Mouse (Mus musculus) forebrain, postnatal 0 days (tissue): ENCODE results near the gene Asphd2. TPM values are rescaled to one million over a fixed set of nuclear protein-coding genes. Genes with fewer than 3 reads are reported as not detected.

Experiments used
- ATAC-seq: fragments of 200-750 bp; cut with Nextera tagmentation; 2 replicates; pipeline ENCODE4 v1.8.0; 2017; ENCODE audit warnings: mild to moderate bottlenecking, moderate library complexity
- DNase-seq: peaks from one replicate; pipeline ENCODE4 v3.0.0-alpha.2; 2015
- H3K27ac ChIP-seq: fragments of 300-500 bp; sonication (generic); 2 replicates; pipeline ENCODE4 v1.5.1; 2014; ENCODE audit warnings: low read depth, mild to moderate bottlenecking, antibody characterized with exemption, low read length, moderate library complexity, mixed read lengths
- H3K27me3 ChIP-seq: fragments of 300-500 bp; sonication (generic); 2 replicates; pipeline ENCODE4 v1.6.1; 2014; ENCODE audit warnings: mild to moderate bottlenecking, low read length, mixed read lengths; ENCODE audit not compliant: insufficient read depth
- H3K36me3 ChIP-seq: fragments of 300-500 bp; sonication (generic); 2 replicates; pipeline ENCODE4 v1.6.1; 2014; ENCODE audit warnings: mild to moderate bottlenecking, moderate library complexity; ENCODE audit not compliant: insufficient read depth
- H3K4me1 ChIP-seq: fragments of 300-500 bp; sonication (generic); 2 replicates; pipeline ENCODE4 v1.6.1; 2014; ENCODE audit warnings: antibody characterized with exemption; ENCODE audit not compliant: insufficient read depth
- H3K4me2 ChIP-seq: fragments of 300-500 bp; sonication (generic); 2 replicates; pipeline ENCODE4 v1.6.1; 2014; ENCODE audit warnings: low read depth, mild to moderate bottlenecking, moderate library complexity
- H3K4me3 ChIP-seq: fragments of 300-500 bp; sonication (generic); 2 replicates; pipeline ENCODE4 v1.5.1; 2014; ENCODE audit warnings: low read depth, low read length, mixed read lengths
- H3K9ac ChIP-seq: fragments of 300-500 bp; sonication (generic); 2 replicates; pipeline ENCODE4 v1.6.1; 2014; ENCODE audit warnings: mild to moderate bottlenecking
- H3K9me3 ChIP-seq: fragments of 300-500 bp; sonication (generic); 2 replicates; pipeline ENCODE4 v1.6.1; 2016; ENCODE audit warnings: low read length
- CTCF ChIP-seq: sonication (generic); IDR thresholded peaks from 2 replicates; pipeline ENCODE4 v1.5.1; 2016; ENCODE audit warnings: antibody characterized with exemption, control low read depth, low read depth
- WGBS: fragments of 180-500 bp; shearing (Covaris S2); extraction: QIAGEN DNeasy Blood & Tissue Kit; methylation state at CpG from one replicate; pipeline ENCODE4 v1.1.7; 2014; 5-methylcytosine and 5-hydroxymethylcytosine counted together
- polyA plus RNA-seq: library from polyadenylated mRNA; unstranded; fragments of >200 nt; fragmentation: Nextera tagmentation; extraction: Ambion mirVana; gene quantifications from 2 replicates; pipeline ENCODE4 v1.2.1, GENCODE M21; 2015
- total RNA-seq: library from RNA; depleted of rRNA; stranded (reverse); fragments of >200 nt; gene quantifications from 2 replicates; pipeline ENCODE4 v1.2.3, GENCODE M21; 2014

The Asphd2 gene
- total and polyA plus RNA-seq, 2 experiments from 2014 or later: 128 to 138 TPM

GRCm38 (mm10) chr5:112382042-112382441 is 12.6 kb downstream of the Asphd2 start:
- Histone ChIP-seq H3K9me3 (no peaks in the 10 kb centered on the region), H3K27me3 (no peaks in the 10 kb centered on the region), H3K4me1 (no peaks in the 10 kb centered on the region), H3K36me3 (peaks cover 44% of the 10 kb centered on the region), H3K27ac (peak overlapping the region; percentile 40; the same call in 1 of the 2 replicates), H3K9ac (no peak overlapping the region; the same call in 1 of the 2 replicates), H3K4me2 (no peak overlapping the region), H3K4me3 (no peak overlapping the region)
- no peak for TF ChIP-seq CTCF
- peak; percentile 67 for ATAC-seq
- no peak for DNase-seq
- WGBS: 36% methylated on average over 6 of the region's 9 CpGs

GRCm38 (mm10) chr5:112381154-112381553 is 13.5 kb downstream of the Asphd2 start:
- WGBS: 90% methylated on average over 11 of the region's 11 CpGs
- Histone ChIP-seq H3K27ac (no peak overlapping the region), H3K36me3 (peaks cover 37% of the 10 kb centered on the region), H3K9me3 (no peaks in the 10 kb centered on the region), H3K4me3 (no peak overlapping the region), H3K27me3 (no peaks in the 10 kb centered on the region), H3K9ac (no peak overlapping the region), H3K4me1 (no peaks in the 10 kb centered on the region), H3K4me2 (no peak overlapping the region)
- ATAC-seq: no peak
- DNase-seq: no peak
- no peak for TF ChIP-seq CTCF

GRCm38 (mm10) chr5:112378716-112379115 is 15.9 kb downstream of the Asphd2 start:
- no peak overlapping the region for H3K9ac ChIP-seq
- no peaks in the 10 kb centered on the region for H3K4me1 ChIP-seq
- H3K4me2 ChIP-seq: no peak overlapping the region
- no peaks in the 10 kb centered on the region for H3K9me3 ChIP-seq
- WGBS: 89% methylated on average over 6 of the region's 6 CpGs
- DNase-seq (no peak), ATAC-seq (no peak)
- no peaks in the 10 kb centered on the region for H3K27me3 ChIP-seq
- H3K36me3 ChIP-seq: peaks cover 43% of the 10 kb centered on the region
- H3K27ac ChIP-seq: no peak overlapping the region
- H3K4me3 ChIP-seq: no peak overlapping the region
- TF ChIP-seq CTCF: no peak

GRCm38 (mm10) chr5:112377380-112377779 is 17.3 kb downstream of the Asphd2 start:
- H3K27me3 ChIP-seq: no peaks in the 10 kb centered on the region
- no peak overlapping the region for H3K4me3 ChIP-seq
- DNase-seq (no peak), ATAC-seq (no peak)
- H3K9ac ChIP-seq: no peak overlapping the region
- no peaks in the 10 kb centered on the region for H3K9me3 ChIP-seq
- no peak overlapping the region for H3K27ac ChIP-seq
- no peak overlapping the region for H3K4me2 ChIP-seq
- 0 out of 2 replicates have a peak, but pooled peaks cover 3% of the 10 kb centered on the region for H3K4me1 ChIP-seq
- WGBS: 93% methylated on average over 1 of the region's 1 CpGs
- peaks cover 49% of the 10 kb centered on the region for H3K36me3 ChIP-seq
- no peak for TF ChIP-seq CTCF

- Histone ChIP-seq H3K4me1 (peaks cover 11% of the 10 kb centered on the region; the same call in 1 of the 2 replicates), H3K4me3 (no peak overlapping the region), H3K9me3 (no peaks in the 10 kb centered on the region), H3K27me3 (no peaks in the 10 kb centered on the region), H3K27ac (no peak overlapping the region), H3K9ac (no peak overlapping the region), H3K36me3 (peaks cover 48% of the 10 kb centered on the region), H3K4me2 (no peak overlapping the region)
- DNase-seq: no peak
- no peak for ATAC-seq
- no peak for TF ChIP-seq CTCF
- 88% methylated on average over 4 of the region's 4 CpGs for WGBS
Observed at GRCm38 (mm10) chr5:112376111-112376510, 18.6 kb downstream of the Asphd2 start.

GRCm38 (mm10) chr5:112371933-112372332 is 22.7 kb downstream of the Asphd2 start:
- peak; percentile 93 for ATAC-seq
- Histone ChIP-seq H3K36me3 (peaks cover 68% of the 10 kb centered on the region), H3K4me3 (no peak overlapping the region), H3K9me3 (no peaks in the 10 kb centered on the region), H3K27ac (peak overlapping the region; percentile 83), H3K27me3 (no peaks in the 10 kb centered on the region), H3K4me2 (peak overlapping the region; percentile 4; the same call in 1 of the 2 replicates), H3K4me1 (peaks cover 11% of the 10 kb centered on the region; the same call in 1 of the 2 replicates), H3K9ac (peak overlapping the region; percentile 39)
- peak; percentile 90 for DNase-seq
- TF ChIP-seq CTCF: no peak
- WGBS: 6% methylated on average over 7 of the region's 7 CpGs

- TF ChIP-seq CTCF: no peak
- Histone ChIP-seq H3K27ac (peak overlapping the region; percentile 83), H3K4me2 (no peak overlapping the region), H3K9me3 (no peaks in the 10 kb centered on the region), H3K4me1 (peaks cover 11% of the 10 kb centered on the region; the same call in 1 of the 2 replicates), H3K4me3 (no peak overlapping the region), H3K9ac (no peak overlapping the region), H3K27me3 (no peaks in the 10 kb centered on the region), H3K36me3 (peaks cover 71% of the 10 kb centered on the region)
- ATAC-seq: no peak
- WGBS: 76% methylated on average over 12 of the region's 12 CpGs
- DNase-seq: no peak
Observed at GRCm38 (mm10) chr5:112370236-112370813, 24.3 kb downstream of the Asphd2 start.
